Mouse (Mus musculus): ENCODE results near the gene Rhoc. TPM values are rescaled to one million over a fixed set of nuclear protein-coding genes. Genes with fewer than 3 reads are reported as not detected.
"Not testable (repeated sequence)": the region's sequence is repeated elsewhere in the genome, so short reads cannot be mapped to it uniquely, and the experiment has no call there.

Gene Rhoc
- polyA plus RNA-seq, 1 experiment = 30.8 TPM

DNA sequence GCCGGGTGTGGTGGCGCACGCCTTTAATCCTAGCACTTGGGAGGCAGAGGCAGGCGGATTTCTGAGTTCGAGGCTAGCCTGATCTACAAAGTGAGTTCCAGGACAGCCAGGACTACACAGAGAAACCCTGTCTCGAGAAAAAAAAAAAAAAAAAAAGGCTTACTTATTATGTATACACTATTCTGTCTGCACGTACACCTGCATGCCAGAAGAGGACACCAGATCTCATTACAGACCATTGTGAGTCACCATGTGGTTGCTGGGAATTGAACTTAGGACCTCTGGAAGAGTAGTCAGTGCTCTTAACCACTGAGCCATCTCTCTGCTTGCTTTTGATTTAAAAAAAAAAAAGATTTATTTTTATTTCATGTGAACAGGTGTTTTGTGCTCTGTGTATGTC lies 25.1 kb downstream of the Rhoc start:
- DNase-seq (ENCODE audit: extremely low spot score in 1 of 2, low spot score in 1 of 2) = not testable (repeated sequence)

- no peak for DNase-seq (ENCODE audit: extremely low spot score in 1 of 2, low spot score in 1 of 2)
Measured at GRCm38 (mm10) chr3:104814746-104815145, 26.6 kb downstream of the Rhoc start.

- DNase-seq (ENCODE audit: extremely low spot score in 1 of 2, low spot score in 1 of 2) = no peak
Measured at GRCm38 (mm10) chr3:104815346-104815745, 27.2 kb downstream of the Rhoc start.

DNA sequence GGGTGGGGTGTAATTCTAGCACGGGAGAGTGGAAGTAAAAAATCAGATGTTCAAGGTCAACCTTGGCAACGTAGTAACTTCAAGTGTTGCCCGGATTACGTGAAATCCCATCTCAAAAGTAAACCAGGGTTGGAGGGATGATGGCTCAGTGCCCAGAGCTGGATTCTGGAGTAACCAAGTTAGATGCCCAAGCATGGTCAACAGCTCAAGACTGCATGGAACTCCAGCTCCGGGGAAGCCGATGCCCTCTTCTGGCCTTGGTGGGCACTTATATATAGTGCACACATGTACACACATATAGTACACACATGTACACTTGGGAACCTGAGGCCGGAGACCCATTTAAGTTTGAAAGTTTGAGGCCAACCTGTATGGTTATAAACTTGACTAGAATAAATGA lies 28.0 kb downstream of the Rhoc start:
- no peak for DNase-seq (ENCODE audit: extremely low spot score in 1 of 2, low spot score in 1 of 2)

DNA sequence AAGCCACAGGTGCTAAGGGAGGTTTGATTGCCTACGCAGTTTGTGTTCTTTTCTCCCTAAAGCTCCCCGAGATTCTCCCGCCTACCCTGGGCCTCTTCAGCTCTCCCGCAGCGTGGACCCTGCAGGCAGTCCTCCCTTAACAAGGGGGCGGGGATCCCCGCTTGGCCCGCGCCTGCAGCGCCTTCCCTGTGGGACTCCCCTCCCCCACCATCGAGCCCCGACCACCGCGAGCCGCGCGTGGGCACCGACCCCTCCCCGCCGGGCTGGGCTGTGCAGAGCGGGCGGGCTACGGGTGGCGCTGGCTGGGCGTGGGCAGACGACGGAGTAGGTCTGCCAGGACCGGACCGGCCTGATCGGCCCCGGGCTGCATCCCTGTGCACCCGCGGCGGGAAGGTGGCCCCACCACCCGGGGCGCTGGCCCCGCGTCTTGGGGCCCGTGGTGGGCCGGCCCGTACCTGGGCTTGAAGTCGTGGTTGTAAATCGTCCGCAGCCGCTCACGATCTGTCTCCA lies 29.4 kb downstream of the Rhoc start:
- peak in 1 of 2 experiments; percentile 39 for DNase-seq (ENCODE audit: extremely low spot score in 1 of 2, low spot score in 1 of 2)

- DNase-seq (ENCODE audit: extremely low spot score in 1 of 2, low spot score in 1 of 2) = peak in 1 of 2 experiments; percentile 29
Measured at GRCm38 (mm10) chr3:104817991-104818748, 30.0 kb downstream of the Rhoc start, which contains the start of gene Mov10. Gene Mov10 (minus strand): TSS chr3:104818563.

DNA sequence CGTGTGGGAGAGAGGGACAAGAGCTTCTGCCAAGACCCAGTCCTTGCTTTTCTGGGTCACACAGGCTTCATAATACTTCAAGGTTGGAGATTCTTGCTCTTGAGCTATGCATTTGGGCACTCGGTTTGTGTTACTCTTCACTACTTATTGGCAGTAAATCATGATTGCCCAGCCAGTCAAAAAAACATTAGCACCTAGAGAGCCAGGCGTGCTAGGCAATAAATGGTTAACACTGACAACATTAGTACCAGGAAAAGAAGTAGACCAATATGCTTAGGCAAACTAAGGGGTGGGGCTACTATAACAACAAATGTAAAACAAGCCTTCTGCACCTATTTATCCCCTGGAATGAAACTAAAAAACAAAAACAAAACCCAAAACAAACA lies 30.6 kb downstream of the Rhoc start:
- no peak for DNase-seq (ENCODE audit: extremely low spot score in 1 of 2, low spot score in 1 of 2)

GRCm38 (mm10) chr3:104820426-104820825 lies 32.3 kb downstream of the Rhoc start:
- no peak for DNase-seq (ENCODE audit: extremely low spot score in 1 of 2, low spot score in 1 of 2)

- no peak for DNase-seq (ENCODE audit: extremely low spot score in 1 of 2, low spot score in 1 of 2)
Measured at GRCm38 (mm10) chr3:104822413-104822812, 34.2 kb downstream of the Rhoc start.

GRCm38 (mm10) chr3:104835797-104836196 lies 47.6 kb downstream of the Rhoc start:
- no peak for DNase-seq (ENCODE audit: extremely low spot score in 1 of 2, low spot score in 1 of 2)

- DNase-seq (ENCODE audit: extremely low spot score in 1 of 2, low spot score in 1 of 2) = no peak
Measured at GRCm38 (mm10) chr3:104841049-104841448, 52.9 kb downstream of the Rhoc start.

Other genes starting within 250 kb of the Rhoc start
- gene Slc16a1, start 149.7 kb upstream of the Rhoc start, polyA plus RNA-seq (2012; rRNA removed) = 22.1 and 23.0 TPM in 2 replicates
- gene Ppm1j, start 7.3 kb upstream of the Rhoc start, polyA plus RNA-seq (2012; rRNA removed) = 15.8 and 15.9 TPM in 2 replicates
- gene Fam19a3, start 6.5 kb upstream of the Rhoc start, polyA plus RNA-seq (2012; rRNA removed) = 2.6 and 3.5 TPM in 2 replicates
- 15.0 TPM in 2 replicates for gene Mov10, start 30.2 kb downstream of the Rhoc start, polyA plus RNA-seq (2012; rRNA removed)
- 12.3 and 15.2 TPM in 2 replicates for gene St7l, start 75.6 kb downstream of the Rhoc start, polyA plus RNA-seq (2012; rRNA removed)
- gene Capza1, start 76.1 kb downstream of the Rhoc start, polyA plus RNA-seq (2012; rRNA removed) = 33.5 and 35.0 TPM in 2 replicates
- 0.40 and 0.58 TPM in 2 replicates for gene Wnt2b, start 173.5 kb downstream of the Rhoc start, polyA plus RNA-seq (2012; rRNA removed)

Data from frontal cortex, adult 2 months (tissue).